Mouse (Mus musculus) embryo, embryonic 10.5 days (tissue): ENCODE measurements around the gene Rab25.

Experiments
- DNase-seq: peaks from one replicate; pipeline ENCODE4 v3.0.0-alpha.2; 2015; ENCODE audit warnings: low spot score

Gene Rab25

GRCm38 (mm10) chr3:88566536-88567061, 18.5 kb upstream of the Rab25 start:
- no peak for DNase-seq

- no peak for DNase-seq
Observed at GRCm38 (mm10) chr3:88566116-88566515, 18.0 kb upstream of the Rab25 start.

GRCm38 (mm10) chr3:88563966-88564365, 15.9 kb upstream of the Rab25 start:
- DNase-seq = no peak

GRCm38 (mm10) chr3:88563442-88563841, 15.3 kb upstream of the Rab25 start:
- DNase-seq = no peak

GRCm38 (mm10) chr3:88561989-88562388, 13.9 kb upstream of the Rab25 start:
- DNase-seq = no peak

GRCm38 (mm10) chr3:88559596-88559995, 11.5 kb upstream of the Rab25 start:
- no peak for DNase-seq

- DNase-seq = no peak
Observed at GRCm38 (mm10) chr3:88556616-88557015, 8.5 kb upstream of the Rab25 start.

- no peak for DNase-seq
Observed at GRCm38 (mm10) chr3:88555731-88556130, 7.6 kb upstream of the Rab25 start.

- no peak for DNase-seq
Observed at GRCm38 (mm10) chr3:88555069-88555605, 7.0 kb upstream of the Rab25 start.

GRCm38 (mm10) chr3:88553880-88554586, 5.9 kb upstream of the Rab25 start:
- DNase-seq = peak; percentile 72

GRCm38 (mm10) chr3:88553525-88553879, 5.4 kb upstream of the Rab25 start, which contains the start of gene Ubqln4:
Gene Ubqln4, plus strand, starts transcription at chr3:88553758.
- peak; percentile 94 for DNase-seq

GRCm38 (mm10) chr3:88552676-88553524, 4.8 kb upstream of the Rab25 start, which contains the start of gene Lamtor2:
Gene Lamtor2, minus strand, starts transcription at chr3:88553074.
- DNase-seq = peak; percentile 100

GRCm38 (mm10) chr3:88552082-88552645, 4.1 kb upstream of the Rab25 start:
- no peak for DNase-seq

- no peak for DNase-seq
Observed at GRCm38 (mm10) chr3:88551586-88551985, 3.5 kb upstream of the Rab25 start.

- no peak for DNase-seq
Observed at GRCm38 (mm10) chr3:88546674-88547418, 1.3 kb downstream of the Rab25 start.

GRCm38 (mm10) chr3:88544955-88545591, 3.0 kb downstream of the Rab25 start:
- peak; percentile 12 for DNase-seq

- peak; percentile 61 for DNase-seq
Observed at GRCm38 (mm10) chr3:88544514-88544913, 3.6 kb downstream of the Rab25 start.

GRCm38 (mm10) chr3:88543651-88544410, 4.3 kb downstream of the Rab25 start:
- DNase-seq = no peak

GRCm38 (mm10) chr3:88543174-88543573, 4.9 kb downstream of the Rab25 start:
- no peak for DNase-seq

- no peak for DNase-seq
Observed at GRCm38 (mm10) chr3:88542486-88542885, 5.6 kb downstream of the Rab25 start.
